Mouse (Mus musculus) limb, embryonic 14.5 days (tissue): Measurements from ENCODE around the gene Stmn1. TPM values are rescaled to one million over a fixed set of nuclear protein-coding genes. Genes with fewer than 3 reads are reported as not detected.

ENCODE experiments used
- ATAC-seq: fragments of 200-750 bp; cut with Nextera tagmentation; 2 replicates; pipeline ENCODE4 v1.8.0; 2017; ENCODE audit warnings: low read depth, moderate number of reproducible peaks, moderate TSS enrichment; ENCODE audit not compliant: low FRiP score
- DNase-seq: peaks from one replicate; pipeline ENCODE4 v3.0.0-alpha.2; 2015; ENCODE audit warnings: low spot score
- H3K27ac ChIP-seq: fragments of 300-500 bp; sonication (generic); replicated peaks from 2 replicates; pipeline ENCODE4 v1.5.1; 2014; ENCODE audit warnings: low read depth, mild to moderate bottlenecking, low read length, moderate library complexity, mixed read lengths
- H3K27me3 ChIP-seq: fragments of 300-500 bp; sonication (generic); 2 replicates; pipeline ENCODE4 v1.6.1; 2014; ENCODE audit warnings: low read length, mixed read lengths; ENCODE audit not compliant: control insufficient read depth, insufficient read depth
- H3K36me3 ChIP-seq: fragments of 300-500 bp; sonication (generic); 2 replicates; pipeline ENCODE4 v1.6.1; 2014; ENCODE audit warnings: mild to moderate bottlenecking, low read length, moderate library complexity, mixed read lengths; ENCODE audit not compliant: control insufficient read depth, insufficient read depth
- H3K4me1 ChIP-seq: fragments of 300-500 bp; sonication (generic); 2 replicates; pipeline ENCODE4 v1.6.1; 2014; ENCODE audit warnings: antibody characterized with exemption, low read length, mixed read lengths; ENCODE audit not compliant: control insufficient read depth, insufficient read depth
- H3K4me2 ChIP-seq: fragments of 300-500 bp; sonication (generic); replicated peaks from 2 replicates; pipeline ENCODE4 v1.6.1; 2014; ENCODE audit warnings: low read depth, mild to moderate bottlenecking, low read length, moderate library complexity; ENCODE audit not compliant: severe bottlenecking
- H3K4me3 ChIP-seq: fragments of 300-500 bp; sonication (generic); replicated peaks from 2 replicates; pipeline ENCODE4 v1.5.1; 2014; ENCODE audit warnings: low read length
- H3K9ac ChIP-seq: fragments of 300-500 bp; sonication (generic); 2 replicates; pipeline ENCODE4 v1.6.1; 2014; ENCODE audit warnings: mild to moderate bottlenecking, low read depth, low read length, moderate library complexity; ENCODE audit not compliant: severe bottlenecking
- H3K9me3 ChIP-seq: fragments of 300-500 bp; sonication (generic); 2 replicates; pipeline ENCODE4 v1.6.1; 2016; ENCODE audit warnings: low read length; ENCODE audit not compliant: control insufficient read depth
- POLR2A ChIP-seq: fragments of 200-500 bp; IDR thresholded peaks from 2 replicates; pipeline ENCODE4 v1.8.0; 2012; ENCODE audit warnings: inconsistent platforms, mild to moderate bottlenecking, moderate library complexity, borderline replicate concordance; ENCODE audit not compliant: insufficient read depth, insufficient read length; ENCODE audit errors: extremely low read depth
- WGBS: fragments of 180-500 bp; shearing (Covaris S2); extraction: QIAGEN DNeasy Blood & Tissue Kit; methylation state at CpG from one replicate; pipeline ENCODE4 v1.1.7; 2014; 5-methylcytosine and 5-hydroxymethylcytosine counted together
- polyA plus RNA-seq, 2 experiments: library from polyadenylated mRNA; depleted of rRNA in 1 of 2; stranded (reverse) in 1 of 2; unstranded in 1 of 2; fragments of >200 nt; fragmentation: Nextera tagmentation in 1 of 2; extraction: Ambion mirVana in 1 of 2; gene quantifications; 2 replicates each; pipeline versions ENCODE4 v1.2.1 to v1.2.3; 2012 to 2014

The Stmn1 gene
- polyA plus RNA-seq, 2 experiments, result 428 to 1,273 TPM

- H3K36me3 ChIP-seq, result peaks cover 33% of the 10 kb centered on the region
- no peaks in the 10 kb centered on the region for H3K9me3 ChIP-seq
- no peak for TF ChIP-seq POLR2A
- no peak overlapping the region for H3K27ac ChIP-seq
- H3K4me3 ChIP-seq, result no peak overlapping the region
- ATAC-seq (no peak), DNase-seq (no peak)
- H3K4me2 ChIP-seq, result no peak overlapping the region
- H3K4me1 ChIP-seq, result no peaks in the 10 kb centered on the region
- WGBS, result 82% methylated on average over 8 of the region's 8 CpGs
- H3K9ac ChIP-seq, result no peak overlapping the region
- H3K27me3 ChIP-seq, result no peaks in the 10 kb centered on the region
These were observed 8.8 kb downstream of the Stmn1 start for GRCm38 (mm10) chr4:134476899-134477298.

- peak; percentile 77 for DNase-seq
- Histone ChIP-seq H3K9me3 (no peaks in the 10 kb centered on the region), H3K4me2 (no peak overlapping the region), H3K36me3 (peaks cover 22% of the 10 kb centered on the region), H3K27me3 (no peaks in the 10 kb centered on the region), H3K9ac (no peak overlapping the region), H3K27ac (no peak overlapping the region), H3K4me1 (no peaks in the 10 kb centered on the region), H3K4me3 (no peak overlapping the region)
- 5% methylated on average over 9 of the region's 9 CpGs for WGBS
- peak; percentile 73 for ATAC-seq
- TF ChIP-seq POLR2A, result no peak
These were observed 9.9 kb downstream of the Stmn1 start for GRCm38 (mm10) chr4:134478031-134478430.

- H3K27ac ChIP-seq, result no peak overlapping the region
- no peaks in the 10 kb centered on the region for H3K4me1 ChIP-seq
- no peak for TF ChIP-seq POLR2A
- no peak for ATAC-seq
- H3K27me3 ChIP-seq, result no peaks in the 10 kb centered on the region
- H3K4me2 ChIP-seq, result no peak overlapping the region
- H3K9ac ChIP-seq, result no peak overlapping the region
- no peak for DNase-seq
- WGBS, result 81% methylated on average over 4 of the region's 4 CpGs
- no peaks in the 10 kb centered on the region for H3K9me3 ChIP-seq
- peaks cover 7% of the 10 kb centered on the region for H3K36me3 ChIP-seq
- no peak overlapping the region for H3K4me3 ChIP-seq
These were observed 11.7 kb downstream of the Stmn1 start for GRCm38 (mm10) chr4:134479839-134480238.

- ATAC-seq (no peak), DNase-seq (peak; percentile 34)
- H3K4me3 ChIP-seq, result no peak overlapping the region
- 20% methylated on average over 6 of the region's 6 CpGs for WGBS
- H3K9me3 ChIP-seq, result no peaks in the 10 kb centered on the region
- no peak overlapping the region for H3K9ac ChIP-seq
- no peaks in the 10 kb centered on the region for H3K36me3 ChIP-seq
- H3K4me1 ChIP-seq, result no peaks in the 10 kb centered on the region
- no peaks in the 10 kb centered on the region for H3K27me3 ChIP-seq
- TF ChIP-seq POLR2A, result no peak
- no peak overlapping the region for H3K4me2 ChIP-seq
- H3K27ac ChIP-seq, result no peak overlapping the region
These were observed 12.7 kb downstream of the Stmn1 start for GRCm38 (mm10) chr4:134480864-134481263.

GRCm38 (mm10) chr4:134481270-134481669 lies 13.2 kb downstream of the Stmn1 start:
- Histone ChIP-seq H3K9ac (no peak overlapping the region), H3K4me3 (no peak overlapping the region), H3K36me3 (no peaks in the 10 kb centered on the region), H3K27me3 (no peaks in the 10 kb centered on the region), H3K4me1 (no peaks in the 10 kb centered on the region), H3K27ac (no peak overlapping the region), H3K4me2 (no peak overlapping the region), H3K9me3 (no peaks in the 10 kb centered on the region)
- no peak for TF ChIP-seq POLR2A
- WGBS, result 59% methylated on average over 6 of the region's 6 CpGs
- ATAC-seq (no peak), DNase-seq (no peak)

- DNase-seq (no peak), ATAC-seq (no peak)
- Histone ChIP-seq H3K9me3 (no peaks in the 10 kb centered on the region), H3K27me3 (no peaks in the 10 kb centered on the region), H3K9ac (no peak overlapping the region), H3K4me3 (no peak overlapping the region), H3K27ac (no peak overlapping the region), H3K4me1 (no peaks in the 10 kb centered on the region), H3K36me3 (no peaks in the 10 kb centered on the region), H3K4me2 (no peak overlapping the region)
- WGBS, result 77% methylated on average over 8 of the region's 8 CpGs
- TF ChIP-seq POLR2A, result no peak
These were observed 14.3 kb downstream of the Stmn1 start for GRCm38 (mm10) chr4:134482442-134482841.
